Mouse (Mus musculus): ENCODE data around the gene Rasgrf1. TPM values are rescaled to one million over a fixed set of nuclear protein-coding genes. Genes with fewer than 3 reads are reported as not detected.

The Rasgrf1 gene
- total RNA-seq, 1 experiment = 0.04 TPM

DNA sequence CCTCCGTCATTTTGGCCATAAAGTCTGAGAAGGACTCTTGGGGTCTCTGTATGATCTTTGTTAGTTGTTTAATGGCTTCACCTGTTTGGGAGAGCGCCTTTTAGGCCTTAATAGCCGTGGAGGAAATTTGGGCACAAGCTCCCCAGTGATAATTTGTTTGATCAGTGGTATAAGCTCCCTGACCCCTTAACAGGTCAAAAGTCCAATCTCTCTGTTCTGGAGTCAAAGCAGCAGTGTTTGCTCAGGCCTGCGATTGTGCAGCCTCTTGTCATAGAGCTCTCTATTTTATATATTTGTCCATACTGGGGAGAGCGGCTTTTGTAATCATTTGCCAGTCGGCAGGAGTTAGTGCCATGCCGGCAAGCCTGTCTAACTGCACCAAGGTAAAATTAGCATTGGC lies 135.5 kb downstream of the Rasgrf1 start:
- Histone ChIP-seq H3K9ac (ENCODE audit: insufficient read depth, low read depth, low read length, poor library complexity, severe bottlenecking) (no peak overlapping the region), H3K4me3 (ENCODE audit: insufficient read depth in 1 of 2, low read depth in 1 of 2, low read length in 2 of 2, poor library complexity in 1 of 2, severe bottlenecking in 1 of 2) (no peak overlapping the region), H3K27ac (ENCODE audit: insufficient read depth, low read depth, low read length, poor library complexity, severe bottlenecking) (no peak overlapping the region), H3K9me3 (ENCODE audit: control insufficient read depth, insufficient read depth, low read depth, low read length) (no peaks in the 10 kb centered on the region), H3K36me3 (ENCODE audit: control insufficient read depth, insufficient read depth, low read length, poor library complexity, severe bottlenecking) (no peaks in the 10 kb centered on the region), H3K4me1 (ENCODE audit: control insufficient read depth in 2 of 2, insufficient read depth in 2 of 2, low read length in 2 of 2, poor library complexity in 1 of 2) (no peaks in the 10 kb centered on the region)
- in situ Hi-C loops (cut with MboI; ENCODE audit: low sequenced_read_pairs in 2 of 2, unreplicated experiment in 2 of 2) = no loop called here
- no peak for DNase-seq (ENCODE audit: low read depth, low spot score)
- TF ChIP-seq HCFC1 (IDR thresholded peaks at IDR 0.05; ENCODE audit: borderline replicate concordance, insufficient read depth, low read length) (no peak), CHD2 (IDR thresholded peaks at IDR 0.05; ENCODE audit: low read depth, low read length) (no peak), ZNF384 (IDR thresholded peaks at IDR 0.05; ENCODE audit: low read depth, low read length) (no peak)

DNA sequence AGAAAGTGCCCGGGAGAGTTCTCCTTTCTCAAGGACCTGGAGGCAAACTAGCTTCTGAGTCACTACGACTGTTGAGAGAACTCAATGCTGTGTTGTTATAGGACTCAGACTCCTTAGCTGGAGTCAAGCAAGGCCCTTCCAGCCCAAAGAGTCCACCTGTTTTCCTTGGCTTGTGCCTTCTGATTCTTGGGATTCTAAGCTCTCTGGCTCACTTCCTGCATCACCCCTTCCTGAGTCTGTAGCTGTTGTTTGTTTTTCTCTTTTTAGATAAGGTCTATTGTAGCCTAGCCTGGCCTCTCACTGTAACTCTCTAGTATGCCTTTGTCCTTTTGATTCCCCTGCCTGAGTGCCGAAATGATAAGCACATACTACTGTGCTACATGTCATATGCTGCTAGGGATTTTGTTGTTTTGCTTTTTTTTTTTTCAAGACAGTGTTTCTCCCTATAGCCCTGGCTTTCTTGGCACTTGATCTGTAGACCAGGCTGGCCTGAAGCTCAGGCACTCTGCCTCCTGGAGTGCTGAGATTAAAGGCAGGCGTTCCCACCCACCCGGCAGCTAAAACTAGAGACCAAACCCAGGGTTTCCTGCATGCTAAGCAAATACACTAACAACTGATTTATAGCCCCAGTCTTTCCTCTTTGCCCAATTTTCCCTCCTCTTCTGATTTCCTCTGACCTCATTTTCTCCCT lies 138.4 kb downstream of the Rasgrf1 start:
- Histone ChIP-seq H3K9ac (ENCODE audit: insufficient read depth, low read depth, low read length, poor library complexity, severe bottlenecking) (no peak overlapping the region), H3K4me1 (ENCODE audit: control insufficient read depth in 2 of 2, insufficient read depth in 2 of 2, low read length in 2 of 2, poor library complexity in 1 of 2) (no peaks in the 10 kb centered on the region), H3K27ac (ENCODE audit: insufficient read depth, low read depth, low read length, poor library complexity, severe bottlenecking) (no peak overlapping the region), H3K36me3 (ENCODE audit: control insufficient read depth, insufficient read depth, low read length, poor library complexity, severe bottlenecking) (no peaks in the 10 kb centered on the region), H3K9me3 (ENCODE audit: control insufficient read depth, insufficient read depth, low read depth, low read length) (no peaks in the 10 kb centered on the region), H3K4me3 (ENCODE audit: insufficient read depth in 1 of 2, low read depth in 1 of 2, low read length in 2 of 2, poor library complexity in 1 of 2, severe bottlenecking in 1 of 2) (no peak overlapping the region)
- no peak for TF ChIP-seq ZNF384 (IDR thresholded peaks at IDR 0.05; ENCODE audit: low read depth, low read length)
- no peak for TF ChIP-seq CHD2 (IDR thresholded peaks at IDR 0.05; ENCODE audit: low read depth, low read length)
- no peak for TF ChIP-seq MAFK (IDR thresholded peaks at IDR 0.05; ENCODE audit: insufficient read depth, low read depth, low read length)
- TF ChIP-seq HCFC1 (IDR thresholded peaks at IDR 0.05; ENCODE audit: borderline replicate concordance, insufficient read depth, low read length) = no peak
- no peak for TF ChIP-seq ZC3H11A (IDR thresholded peaks at IDR 0.05; ENCODE audit: borderline replicate concordance, low read depth, low read length)
- DNase-seq (ENCODE audit: low read depth, low spot score) = no peak
- in situ Hi-C loops (cut with MboI; ENCODE audit: low sequenced_read_pairs in 2 of 2, unreplicated experiment in 2 of 2) = no loop called here

DNA sequence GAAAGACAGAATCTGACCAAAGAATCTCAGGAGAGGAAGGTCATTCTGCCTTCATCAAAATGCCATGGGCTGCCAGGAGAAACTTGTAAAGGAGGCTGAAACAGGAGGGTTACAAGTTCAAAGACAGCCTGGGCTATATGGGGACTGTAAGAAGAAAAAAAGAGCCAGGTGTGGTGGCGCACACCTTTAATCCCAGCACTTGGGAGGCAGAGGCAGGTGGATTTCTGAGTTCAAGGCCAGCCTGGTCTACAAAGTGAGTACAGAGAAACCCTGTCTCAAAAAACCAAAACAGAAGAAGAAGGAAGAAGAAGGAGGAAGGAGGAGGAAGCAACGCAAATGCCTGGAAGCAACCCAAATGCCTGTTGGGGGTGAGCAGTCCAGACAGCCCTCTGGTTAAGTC lies 144.1 kb downstream of the Rasgrf1 start, which contains the start of gene Ctsh:
Gene Ctsh (plus strand): TSS at position 301 of the 400 bp plus-strand sequence.
- Histone ChIP-seq H3K9ac (ENCODE audit: insufficient read depth, low read depth, low read length, poor library complexity, severe bottlenecking) (peak within 1 kb of the TSS; percentile 38; the same call in 1 of the 2 replicates), H3K9me3 (ENCODE audit: control insufficient read depth, insufficient read depth, low read depth, low read length) (no peaks in the 10 kb centered on the region), H3K36me3 (ENCODE audit: control insufficient read depth, insufficient read depth, low read length, poor library complexity, severe bottlenecking) (no peaks in the 10 kb centered on the region), H3K4me1 (ENCODE audit: control insufficient read depth in 2 of 2, insufficient read depth in 2 of 2, low read length in 2 of 2, poor library complexity in 1 of 2) (no peaks in the 10 kb centered on the region; a peak in 1 of 4 replicates), H3K4me3 (ENCODE audit: insufficient read depth in 1 of 2, low read depth in 1 of 2, low read length in 2 of 2, poor library complexity in 1 of 2, severe bottlenecking in 1 of 2) (peak within 1 kb of the TSS; percentile 61 to 65), H3K27ac (ENCODE audit: insufficient read depth, low read depth, low read length, poor library complexity, severe bottlenecking) (no peak within 1 kb of the TSS)
- DNase-seq (ENCODE audit: low read depth, low spot score) = no peak
- in situ Hi-C loops (cut with MboI; ENCODE audit: low sequenced_read_pairs in 2 of 2, unreplicated experiment in 2 of 2) = no loop called here
- TF ChIP-seq ZNF384 (IDR thresholded peaks at IDR 0.05; ENCODE audit: low read depth, low read length) (no peak), HCFC1 (IDR thresholded peaks at IDR 0.05; ENCODE audit: borderline replicate concordance, insufficient read depth, low read length) (no peak), ZC3H11A (IDR thresholded peaks at IDR 0.05; ENCODE audit: borderline replicate concordance, low read depth, low read length) (no peak), CHD2 (IDR thresholded peaks at IDR 0.05; ENCODE audit: low read depth, low read length) (no peak), MAFK (IDR thresholded peaks at IDR 0.05; ENCODE audit: insufficient read depth, low read depth, low read length) (no peak)

DNA sequence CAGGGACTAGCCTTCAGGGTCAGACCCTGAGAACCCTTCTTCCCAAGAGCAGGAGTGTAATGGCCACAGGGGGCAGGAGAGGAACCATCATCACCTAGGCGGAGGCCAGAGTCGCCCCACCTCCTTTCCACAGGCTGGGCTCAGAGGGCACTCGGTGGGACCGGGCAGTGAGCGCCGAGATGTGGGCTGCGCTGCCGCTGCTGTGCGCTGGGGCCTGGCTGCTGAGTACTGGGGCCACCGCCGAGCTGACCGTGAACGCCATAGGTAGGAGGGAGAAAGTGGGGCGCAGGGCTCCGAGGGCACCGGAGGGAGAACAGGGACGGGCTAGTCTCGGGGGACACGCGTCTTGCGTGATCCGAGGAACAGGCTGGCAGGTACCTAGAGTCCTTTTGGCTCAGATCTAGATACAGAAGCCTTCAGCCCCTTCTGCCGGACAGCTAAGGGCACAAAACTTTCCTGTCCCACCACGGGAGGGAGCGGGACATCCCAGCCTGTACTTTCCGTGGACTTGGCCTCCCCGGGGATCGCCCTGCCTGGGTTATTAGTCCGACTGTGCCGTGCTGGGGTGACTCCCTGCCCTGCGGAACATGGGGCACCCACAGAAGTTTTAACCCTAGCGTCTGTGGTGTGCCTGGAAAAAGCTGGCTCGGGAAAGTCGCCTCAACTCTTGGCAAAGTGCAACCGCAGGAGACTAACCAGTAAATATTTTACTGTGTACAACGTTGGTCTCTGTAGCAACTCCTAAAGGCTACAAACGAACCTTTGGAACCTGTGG lies 144.8 kb downstream of the Rasgrf1 start:
- peak; percentile 24 for DNase-seq (ENCODE audit: low read depth, low spot score)
- TF ChIP-seq CHD2 (IDR thresholded peaks at IDR 0.05; ENCODE audit: low read depth, low read length) (no peak), MAFK (IDR thresholded peaks at IDR 0.05; ENCODE audit: insufficient read depth, low read depth, low read length) (no peak), ZNF384 (IDR thresholded peaks at IDR 0.05; ENCODE audit: low read depth, low read length) (no peak), ZC3H11A (IDR thresholded peaks at IDR 0.05; ENCODE audit: borderline replicate concordance, low read depth, low read length) (no peak), HCFC1 (IDR thresholded peaks at IDR 0.05; ENCODE audit: borderline replicate concordance, insufficient read depth, low read length) (no peak)
- Histone ChIP-seq H3K4me1 (ENCODE audit: control insufficient read depth in 2 of 2, insufficient read depth in 2 of 2, low read length in 2 of 2, poor library complexity in 1 of 2) (no peaks in the 10 kb centered on the region; a peak in 1 of 4 replicates), H3K9ac (ENCODE audit: insufficient read depth, low read depth, low read length, poor library complexity, severe bottlenecking) (peak overlapping the region; percentile 38; the same call in 1 of the 2 replicates), H3K9me3 (ENCODE audit: control insufficient read depth, insufficient read depth, low read depth, low read length) (no peaks in the 10 kb centered on the region), H3K36me3 (ENCODE audit: control insufficient read depth, insufficient read depth, low read length, poor library complexity, severe bottlenecking) (no peaks in the 10 kb centered on the region), H3K27ac (ENCODE audit: insufficient read depth, low read depth, low read length, poor library complexity, severe bottlenecking) (no peak overlapping the region), H3K4me3 (ENCODE audit: insufficient read depth in 1 of 2, low read depth in 1 of 2, low read length in 2 of 2, poor library complexity in 1 of 2, severe bottlenecking in 1 of 2) (peak overlapping the region; percentile 61 to 65)
- in situ Hi-C loops (cut with MboI; ENCODE audit: low sequenced_read_pairs in 2 of 2, unreplicated experiment in 2 of 2) = no loop called here
